Mouse (Mus musculus): ENCODE results near the gene Sept12.

DNA sequence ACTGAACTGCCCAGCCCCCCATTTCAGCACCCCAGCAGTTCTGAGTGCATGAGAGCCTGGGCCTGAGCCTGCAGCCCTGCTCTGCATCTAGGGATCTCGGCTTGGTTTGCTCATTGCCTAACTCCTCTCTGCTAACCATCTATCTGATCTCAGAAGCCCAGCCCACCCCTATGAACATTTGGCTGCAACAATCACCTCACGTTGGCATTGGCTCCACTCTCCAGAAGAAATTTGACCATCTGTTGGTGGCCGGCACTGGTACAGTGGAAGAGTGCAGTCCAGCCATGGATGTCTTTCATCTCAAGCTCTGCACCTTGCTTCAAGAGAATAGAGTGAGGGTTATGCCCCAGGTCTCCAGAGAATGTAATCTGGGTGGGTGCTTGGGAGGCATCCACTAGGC lies 40.2 kb downstream of the Sept12 start:
- TF ChIP-seq POLR2A (IDR thresholded peaks at IDR 0.05; ENCODE audit: low read depth, low read length) = no peak
- TF ChIP-seq CTCF (IDR thresholded peaks at IDR 0.05; ENCODE audit: extremely low read depth, insufficient read length, insufficient replicate concordance, low read depth, low read length) = no peak
